Mouse (Mus musculus) cerebellum, adult 2 months (tissue): Measurements from ENCODE around the gene Evi2b.

Source experiments
- CTCF ChIP-seq: fragments of 200-500 bp; IDR thresholded peaks from 2 replicates; pipeline ENCODE4 v1.5.1; 2011; ENCODE audit warnings: low read depth, mild to moderate bottlenecking, control low read depth, low read length, moderate library complexity, borderline replicate concordance; ENCODE audit not compliant: insufficient read depth
- POLR2A ChIP-seq: fragments of 200-500 bp; IDR thresholded peaks from 2 replicates; pipeline ENCODE4 v1.6.1; 2011; ENCODE audit warnings: low read length, control low read depth, borderline replicate concordance; ENCODE audit not compliant: insufficient read depth

DNA sequence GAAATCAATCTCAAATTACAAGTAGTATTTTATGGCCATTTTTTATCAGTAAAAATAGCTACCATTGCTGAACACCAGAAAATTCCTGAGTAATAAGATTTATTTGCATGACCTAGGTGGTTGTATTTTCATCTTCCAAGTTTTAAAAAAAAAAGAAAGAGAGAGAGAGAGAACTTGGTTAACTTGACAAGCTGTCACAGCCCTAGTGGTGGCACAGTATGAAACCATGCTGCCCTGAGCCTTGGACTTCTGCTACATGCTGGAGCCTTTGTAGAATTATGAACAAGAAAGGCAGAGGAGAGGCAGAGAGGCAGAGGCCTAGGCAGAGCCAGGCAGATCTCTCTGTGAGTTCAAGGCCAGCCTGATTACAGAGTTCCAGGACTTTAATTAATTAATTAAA is 1.6 kb downstream of the Evi2b start:
- no peak for TF ChIP-seq CTCF
- TF ChIP-seq POLR2A = no peak
